Mouse (Mus musculus) ovary, postnatal 14 days (tissue): Measurements from ENCODE around the gene 4930524B15Rik.
A peak's percentile ranks its signal among the peaks of the same experiment; 100 is the strongest.
"Not testable (repeated sequence)": the region's sequence is repeated elsewhere in the genome, so short reads cannot be mapped to it uniquely, and the experiment has no call there.

Experiments used
- DNase-seq: peaks from one replicate; pipeline ENCODE4 v3.0.0; 2022; ENCODE audit warnings: low spot score

Gene 4930524B15Rik

DNA sequence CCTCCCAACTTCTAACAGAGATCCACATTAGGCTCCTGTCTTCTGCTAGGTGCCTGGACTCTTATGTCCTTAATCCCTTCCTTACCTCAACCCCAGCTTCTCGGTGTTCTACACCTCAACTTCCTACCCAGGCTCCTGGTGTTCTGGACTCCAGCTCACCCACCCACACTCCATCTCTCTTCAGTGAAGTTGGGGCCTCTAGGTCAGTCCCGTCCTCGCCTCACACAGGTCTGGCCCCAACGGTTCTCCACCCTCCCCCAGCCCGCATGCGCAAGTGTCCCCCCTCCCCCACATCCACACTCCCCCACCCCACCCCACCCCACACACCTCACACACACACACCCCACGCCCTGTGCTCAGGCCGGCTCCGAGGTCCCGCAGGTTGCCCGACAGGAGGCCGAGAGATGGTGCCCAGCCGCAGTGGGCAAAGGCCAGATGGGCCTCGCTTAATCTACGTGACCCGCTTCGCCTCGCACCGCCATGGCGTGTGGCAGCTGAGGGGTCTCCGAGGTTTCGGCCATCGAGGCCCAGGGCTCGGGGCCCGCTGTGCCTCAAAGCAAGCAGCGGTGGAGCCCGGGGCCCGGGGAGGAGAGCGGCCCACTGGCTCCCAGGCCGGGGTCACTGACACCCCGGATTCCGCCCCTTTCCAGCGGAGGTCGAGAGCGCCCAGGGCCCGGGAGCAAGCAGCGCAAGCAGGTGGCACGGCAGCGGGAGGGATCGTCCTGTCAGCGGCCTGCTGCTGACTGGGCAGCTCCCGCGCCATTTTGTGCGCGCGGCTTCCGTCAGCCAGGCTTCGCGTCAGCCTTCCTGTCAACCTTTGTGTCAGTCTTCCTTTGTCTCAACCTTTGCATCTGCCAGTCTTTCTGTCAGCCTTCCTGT lies at the start of gene 4930524B15Rik:
Gene 4930524B15Rik (plus strand): TSS at position 337 of the 879 bp plus-strand sequence.
- DNase-seq: no peak

DNA sequence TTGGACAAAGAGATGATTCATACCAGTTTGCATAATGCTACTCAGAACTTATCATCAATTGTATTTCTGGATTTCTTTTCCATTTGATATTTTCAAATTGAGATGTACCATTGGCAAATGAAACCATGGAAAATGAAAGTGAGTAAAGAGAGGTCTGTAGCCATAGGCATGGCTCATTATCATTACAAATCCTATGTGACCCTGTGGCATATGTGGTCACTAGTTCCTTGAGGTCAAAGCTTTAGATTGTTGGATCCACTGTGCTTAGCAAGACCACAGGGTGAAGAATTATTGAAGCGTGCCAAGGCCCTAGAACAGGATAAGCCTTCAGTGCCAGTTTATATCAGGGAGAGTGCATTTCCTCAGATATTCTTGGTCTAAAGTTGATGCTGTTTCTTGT lies 47.6 kb upstream of the 4930524B15Rik start:
- no peak for DNase-seq

DNA sequence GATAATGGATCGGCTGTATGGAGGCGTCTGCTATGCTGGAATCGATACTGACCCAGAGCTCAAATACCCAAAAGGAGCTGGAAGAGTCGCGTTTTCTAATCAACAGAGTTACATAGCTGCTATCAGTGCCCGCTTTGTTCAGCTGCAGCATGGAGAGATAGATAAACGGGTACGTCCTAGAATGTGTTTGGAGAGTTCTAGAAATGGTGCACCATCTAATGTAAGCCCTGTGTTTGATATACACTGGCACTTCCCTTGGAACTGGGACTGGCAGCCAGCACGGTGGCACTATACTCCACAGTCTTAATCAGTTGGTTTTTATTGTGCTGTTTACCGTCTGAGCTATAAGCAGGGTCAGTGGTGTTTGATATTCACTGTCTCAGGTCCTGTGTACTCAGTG lies 35.3 kb upstream of the 4930524B15Rik start:
- DNase-seq: no peak

DNA sequence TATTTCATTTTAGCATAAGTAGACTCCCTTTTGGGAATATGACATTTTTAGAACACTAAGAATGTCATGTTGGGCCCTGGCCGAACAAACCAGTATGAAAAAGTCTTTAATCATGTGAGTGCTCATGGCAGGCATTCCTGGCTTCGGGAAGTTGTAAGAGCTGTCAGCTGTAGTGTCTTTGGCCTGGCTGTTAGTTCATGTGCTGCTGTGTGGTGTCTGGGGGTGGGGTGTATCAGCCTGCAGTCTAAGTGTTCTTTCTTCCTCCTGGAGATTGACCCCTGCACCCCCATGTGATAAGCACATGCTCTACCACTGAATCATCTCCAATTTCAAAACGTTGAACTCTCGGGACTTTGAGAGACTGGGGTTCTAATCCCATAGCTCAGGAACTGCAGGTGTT lies 29.7 kb upstream of the 4930524B15Rik start:
- no peak for DNase-seq

DNA sequence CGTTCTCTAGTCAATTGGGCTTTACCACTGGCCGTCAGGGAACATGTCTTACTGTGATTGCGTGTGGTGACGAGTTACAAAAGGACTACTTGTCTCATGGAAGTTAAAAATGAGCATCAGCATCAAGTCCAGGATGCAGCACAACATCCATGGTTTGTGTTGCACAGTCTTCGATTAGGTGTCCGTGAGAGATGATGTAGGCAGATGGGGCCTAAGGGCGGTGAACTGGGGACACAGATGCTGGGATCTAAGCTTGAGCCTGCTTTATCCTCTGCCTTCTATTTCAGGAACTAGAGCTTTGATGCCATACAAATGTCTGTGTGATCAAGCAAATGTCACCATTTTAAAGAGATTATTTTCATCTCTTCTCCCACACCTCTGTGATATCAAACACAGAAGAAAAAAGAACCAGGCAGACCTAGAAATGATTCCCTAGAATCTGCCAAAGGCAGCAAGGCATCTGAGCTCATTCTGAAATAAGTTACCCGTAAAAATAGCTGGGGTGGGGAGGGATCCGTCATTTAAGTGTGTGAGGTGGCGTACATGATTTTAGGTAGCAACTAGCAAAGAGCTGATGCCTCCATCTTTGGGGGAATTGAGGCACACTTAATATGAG lies 28.4 kb upstream of the 4930524B15Rik start:
- no peak for DNase-seq

DNA sequence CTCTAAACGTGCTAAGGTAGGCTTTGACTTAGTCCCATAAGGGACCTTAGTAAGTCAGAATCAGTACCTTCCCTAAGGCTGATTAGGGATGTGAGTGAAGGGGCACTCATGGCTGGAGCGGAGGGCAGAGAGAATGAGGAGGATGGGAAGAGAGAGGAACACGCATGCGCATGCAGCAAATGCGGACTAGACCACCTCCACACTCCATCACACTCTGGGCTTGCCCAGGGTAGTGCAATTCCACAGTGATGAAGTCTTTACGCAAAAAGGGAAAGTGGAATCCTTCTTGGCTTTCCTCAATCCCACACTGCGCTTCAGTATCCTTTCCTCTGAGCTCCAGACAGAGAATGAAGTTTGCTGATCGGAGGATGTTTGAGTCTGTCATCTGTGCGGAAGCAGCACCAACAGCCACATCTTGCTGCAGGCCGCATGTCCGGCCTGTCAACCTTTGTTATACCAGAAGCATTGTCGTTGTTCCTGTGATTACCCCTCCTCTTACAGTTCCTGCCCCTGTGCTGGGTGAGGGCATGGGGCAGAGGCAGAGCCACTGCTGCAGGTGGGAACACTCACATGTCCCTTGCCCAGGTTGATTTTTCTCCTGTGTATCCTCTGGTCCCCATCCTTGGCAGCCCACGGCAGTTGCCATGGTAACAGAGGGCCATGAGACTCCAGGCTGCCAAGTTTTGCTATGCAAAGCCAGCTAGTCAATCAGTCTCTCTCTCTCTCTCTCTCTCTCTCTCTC lies 24.3 kb upstream of the 4930524B15Rik start:
- no peak for DNase-seq

DNA sequence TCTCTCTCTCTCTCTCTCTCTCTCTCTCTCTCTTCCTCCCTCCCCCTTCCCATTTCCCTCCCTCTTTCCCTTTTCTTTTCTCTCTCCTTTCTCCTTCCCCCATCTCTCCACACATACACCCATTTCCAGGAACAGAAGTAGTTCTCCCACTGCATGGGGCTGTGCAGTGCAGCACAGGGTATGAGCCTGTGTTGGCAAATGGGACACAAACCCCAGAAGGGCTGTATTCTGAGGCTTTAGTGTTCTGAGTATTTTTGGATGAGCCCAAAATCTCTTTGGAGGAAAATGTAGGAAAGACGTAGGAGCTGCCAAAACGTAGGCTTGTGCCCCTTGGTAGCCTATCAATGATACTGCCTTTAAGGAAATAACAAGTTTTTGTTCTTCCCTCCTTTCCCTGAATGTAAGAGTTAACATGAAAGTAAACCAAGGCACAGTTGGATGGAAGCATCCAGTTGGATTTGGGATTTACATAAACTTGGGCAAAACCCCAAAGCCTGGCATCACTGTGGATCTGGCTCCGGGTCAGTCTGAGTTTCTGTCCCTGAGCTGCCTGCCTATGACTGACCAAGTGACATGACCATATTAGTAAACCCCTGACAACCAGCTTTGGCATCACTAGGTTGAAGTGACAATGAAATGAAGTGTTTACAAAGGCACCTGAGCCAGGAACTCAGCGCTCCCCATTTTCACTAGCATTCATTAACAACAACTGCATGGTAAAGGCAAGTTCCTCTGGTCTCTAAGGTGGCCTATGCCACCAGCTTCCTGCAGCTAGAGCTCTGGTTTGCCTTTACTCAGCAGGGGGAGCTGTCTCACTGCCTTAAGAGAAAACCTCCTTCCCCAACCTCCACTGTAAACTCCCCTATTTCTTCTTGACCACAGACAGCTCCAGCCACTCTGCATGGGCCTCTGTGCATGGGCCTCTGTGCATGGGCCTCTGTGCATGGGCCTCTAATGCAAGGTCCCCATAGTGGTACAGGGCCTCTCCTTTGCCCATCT lies 23.5 kb upstream of the 4930524B15Rik start:
- DNase-seq: no peak

DNA sequence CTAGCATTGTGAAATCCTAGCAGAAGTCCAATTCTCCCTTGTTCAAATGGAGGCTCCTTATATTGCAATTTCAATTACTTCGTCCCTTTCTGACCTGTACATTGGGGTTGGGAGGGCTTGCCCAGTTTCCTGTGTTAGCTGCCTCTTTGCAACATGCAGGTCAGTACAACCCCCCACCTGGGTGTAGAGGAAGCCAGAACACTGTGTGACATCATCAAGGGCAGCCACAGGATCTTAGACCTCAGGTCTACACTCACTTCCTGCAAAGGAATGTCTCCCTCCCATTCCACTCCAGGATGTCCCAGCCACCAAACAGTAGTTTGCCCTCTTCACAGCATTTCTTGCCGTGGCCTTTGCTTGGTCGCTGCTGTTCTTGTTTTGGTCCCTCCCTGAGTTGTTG lies 19.9 kb upstream of the 4930524B15Rik start:
- no peak for DNase-seq

DNA sequence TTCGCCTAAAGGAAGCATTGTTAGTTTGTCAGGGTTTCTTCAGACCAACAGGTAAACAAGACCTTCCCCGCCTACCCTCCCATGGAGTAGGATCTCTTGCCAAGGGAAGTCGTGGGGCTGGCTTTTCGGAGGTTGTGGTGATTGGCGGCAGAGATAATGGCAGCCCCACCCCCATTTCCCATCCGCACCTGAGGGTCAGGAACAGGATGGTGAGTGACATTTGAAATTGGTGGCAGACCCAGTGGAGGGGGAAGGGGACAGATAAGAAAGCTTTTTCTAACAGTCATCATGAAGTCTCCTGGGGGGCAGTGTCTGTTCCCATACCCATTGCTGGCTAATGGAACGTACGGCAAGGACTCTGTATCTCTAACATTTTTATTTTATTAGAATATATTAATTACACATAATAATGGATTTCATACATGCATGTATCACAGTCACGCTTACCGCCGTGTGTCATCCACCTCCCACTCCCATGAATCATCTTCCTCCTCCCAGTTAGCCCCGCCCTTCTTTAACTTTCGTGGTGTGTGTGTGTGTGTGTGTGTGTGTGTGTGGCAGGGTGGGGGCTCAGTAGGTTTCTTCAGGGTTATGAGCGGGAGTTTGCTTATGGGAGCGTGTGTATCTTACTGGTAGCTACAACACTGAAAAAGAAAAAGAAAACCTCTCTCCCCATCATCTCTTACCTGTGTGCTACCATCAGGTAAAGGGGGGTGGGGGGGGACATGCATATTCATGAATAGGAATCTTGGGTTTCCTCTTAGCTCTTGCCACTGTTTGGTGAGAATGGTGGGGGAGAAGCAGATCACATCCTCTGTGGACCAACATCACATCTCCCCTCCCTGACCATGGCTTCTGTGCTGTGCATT lies 16.7 kb upstream of the 4930524B15Rik start:
- DNase-seq: no peak

DNA sequence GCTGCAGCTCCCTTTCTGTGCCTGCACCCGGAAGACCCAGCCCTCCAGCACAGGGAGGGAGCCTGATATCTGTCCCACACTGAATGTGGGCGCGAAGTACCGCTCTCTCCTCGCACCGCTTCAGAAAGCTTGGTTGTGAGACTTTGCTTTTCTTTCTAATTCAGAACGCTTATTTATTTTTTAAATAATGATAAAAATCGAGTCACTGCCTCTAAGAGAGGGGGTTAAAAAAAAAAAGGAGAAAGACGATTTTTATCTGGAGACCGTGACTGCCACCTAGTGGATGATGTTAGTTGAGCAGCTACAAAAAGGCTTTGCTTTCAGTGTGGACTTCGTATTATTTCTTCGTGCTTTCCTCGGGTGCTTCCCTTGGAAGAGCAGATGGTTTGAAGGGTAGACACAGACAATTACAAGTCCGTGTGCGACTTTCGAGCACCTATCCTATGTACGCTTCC lies 16.0 kb upstream of the 4930524B15Rik start:
- peak; percentile 75 for DNase-seq

DNA sequence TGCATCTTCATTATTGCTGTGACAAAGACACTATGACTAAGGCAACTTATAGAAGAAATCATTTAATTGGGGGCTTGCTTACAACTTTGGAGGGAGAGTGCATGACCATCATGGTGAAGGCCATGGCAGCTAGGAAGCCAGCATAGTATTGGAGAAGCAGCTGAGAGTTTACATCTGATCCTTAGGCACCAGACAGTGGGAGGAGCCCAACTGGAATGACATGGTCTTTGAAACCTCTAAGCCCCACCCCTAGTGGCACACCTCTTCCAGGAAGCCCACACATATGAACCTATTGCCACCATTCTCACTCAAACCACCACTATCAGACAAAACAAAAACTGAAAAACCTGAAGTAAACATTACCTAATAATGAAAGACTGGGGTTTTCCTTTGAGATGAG lies 5.3 kb upstream of the 4930524B15Rik start:
- DNase-seq: no peak

DNA sequence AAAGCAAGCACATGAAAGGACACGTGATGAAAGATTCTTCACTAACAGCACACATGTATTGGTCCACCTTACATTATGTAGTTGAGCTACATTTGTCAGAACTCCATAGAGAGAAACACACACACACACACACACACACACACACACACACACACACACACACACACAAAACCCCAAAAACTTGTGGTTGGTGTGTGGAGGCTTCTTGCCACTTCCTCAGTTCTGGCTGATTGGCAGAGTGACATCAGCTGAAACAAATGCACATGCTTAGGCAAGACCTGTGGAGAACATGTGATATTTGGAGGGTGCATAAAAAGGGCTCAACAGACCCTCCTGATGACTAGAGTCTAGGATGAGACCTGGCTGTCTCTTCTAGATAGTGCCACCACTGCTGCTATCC lies 1.4 kb upstream of the 4930524B15Rik start:
- DNase-seq: no peak

DNA sequence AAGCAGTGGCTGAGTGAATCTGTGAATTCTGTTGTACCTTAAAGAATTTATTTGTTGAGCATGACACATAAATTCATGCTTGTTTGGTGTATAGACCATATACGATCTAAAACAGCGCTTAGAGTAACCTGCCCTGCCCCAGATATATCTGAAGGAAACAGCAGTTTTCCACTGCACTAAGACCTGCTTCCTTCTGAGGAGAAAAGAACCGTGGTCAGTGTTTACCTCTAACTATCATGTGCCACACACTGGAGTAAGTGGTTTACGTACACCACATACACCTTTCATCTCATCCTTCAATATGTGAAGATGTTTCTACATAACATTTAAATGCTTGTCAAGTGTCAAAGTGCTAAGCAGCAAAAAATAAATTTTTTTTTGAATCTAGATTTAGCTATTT lies 8.7 kb downstream of the 4930524B15Rik start:
- no peak for DNase-seq

DNA sequence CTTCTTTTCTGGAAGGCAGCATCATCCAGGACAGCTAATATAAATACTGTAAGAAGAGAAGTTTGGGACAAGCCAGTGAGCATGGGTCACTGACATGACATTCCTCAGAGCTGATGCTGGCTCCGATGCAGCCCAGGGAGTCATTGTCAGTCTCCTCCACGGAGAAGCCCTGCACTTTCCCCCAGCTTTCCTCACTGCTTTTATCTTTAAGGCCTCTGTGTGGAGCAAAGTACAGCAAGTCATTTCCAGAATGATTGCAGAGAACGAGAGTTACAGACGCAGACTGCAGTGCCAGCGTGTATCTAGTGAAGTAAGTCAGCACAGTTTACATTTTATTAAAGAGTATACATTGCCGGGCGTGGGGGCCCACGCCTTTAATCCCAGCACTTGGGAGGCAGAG lies 9.4 kb downstream of the 4930524B15Rik start:
- DNase-seq: no peak

DNA sequence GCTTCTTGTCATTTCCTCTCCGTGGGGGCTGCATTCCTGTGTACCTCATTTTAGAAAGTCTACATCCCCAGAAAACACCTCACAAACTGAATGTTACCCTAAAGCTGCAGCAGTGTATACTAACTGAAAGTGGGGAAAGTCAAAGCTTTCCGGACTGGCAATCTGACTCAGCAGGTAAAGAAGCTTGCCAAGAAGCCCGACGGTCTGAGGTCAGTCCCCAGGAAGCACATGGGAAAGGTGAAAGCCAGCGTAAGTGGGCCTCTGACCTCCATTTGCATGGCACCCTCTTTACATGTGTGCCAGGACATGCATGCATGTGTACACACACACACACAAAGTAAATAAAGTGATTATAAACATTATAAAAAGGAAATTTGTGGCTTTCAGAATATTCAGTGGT lies 10.3 kb downstream of the 4930524B15Rik start:
- DNase-seq: no peak

DNA sequence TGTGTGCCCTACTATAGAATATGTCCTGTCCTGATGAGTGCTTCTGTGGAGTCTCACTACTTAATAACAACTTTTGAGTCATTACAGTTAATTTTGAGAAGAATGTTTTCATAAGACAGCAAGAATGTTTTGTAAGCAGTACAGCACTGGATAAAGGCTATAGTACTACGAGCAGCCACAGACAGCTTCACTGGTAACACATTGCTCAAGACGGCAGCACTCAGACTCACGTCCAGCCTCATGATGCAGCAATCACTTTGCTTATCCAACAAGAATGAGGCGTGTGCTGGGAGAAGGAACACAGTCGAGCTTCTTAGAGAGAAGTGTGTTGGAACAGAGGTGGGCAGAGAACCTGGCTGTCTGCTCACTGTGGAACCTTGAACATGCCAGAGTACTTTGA lies 10.7 kb downstream of the 4930524B15Rik start:
- no peak for DNase-seq

DNA sequence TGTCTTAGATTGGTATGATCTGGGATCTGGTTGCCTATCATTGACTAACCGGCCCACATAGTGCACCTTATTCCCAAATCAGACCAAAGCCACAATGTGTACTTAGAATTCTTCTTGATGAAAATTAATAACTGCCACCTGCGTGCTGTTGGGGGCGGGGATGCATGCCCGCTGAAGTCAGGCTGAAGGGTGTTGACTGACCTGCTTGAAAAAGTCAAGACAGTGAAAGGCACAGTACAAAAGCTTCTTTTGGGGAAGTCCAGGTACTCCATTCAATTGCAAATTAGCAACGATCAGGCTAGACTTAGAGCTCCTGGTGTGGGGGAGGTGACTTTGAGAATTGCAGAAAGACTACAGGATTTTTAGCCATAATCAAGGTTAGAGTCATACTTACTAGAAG lies 14.7 kb downstream of the 4930524B15Rik start:
- DNase-seq: not testable (repeated sequence)

DNA sequence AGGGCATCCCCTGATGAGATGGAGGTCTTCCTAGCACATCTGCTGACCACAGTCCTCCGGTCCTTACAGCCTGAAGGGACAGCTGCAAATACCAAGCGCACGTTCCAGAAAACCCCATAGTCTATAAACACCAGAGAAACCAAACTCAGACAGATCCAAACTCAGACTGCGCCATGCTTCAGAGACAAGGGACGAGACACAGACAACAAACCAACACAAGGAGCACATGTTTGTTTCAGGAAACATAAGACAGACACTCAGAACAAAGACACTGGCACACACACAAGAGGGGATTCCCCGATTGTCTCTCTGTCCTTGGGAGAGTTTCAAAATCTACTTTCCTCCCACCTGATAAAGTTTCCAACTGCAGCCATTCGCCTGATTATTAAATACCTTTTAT lies 16.4 kb downstream of the 4930524B15Rik start:
- DNase-seq: no peak

DNA sequence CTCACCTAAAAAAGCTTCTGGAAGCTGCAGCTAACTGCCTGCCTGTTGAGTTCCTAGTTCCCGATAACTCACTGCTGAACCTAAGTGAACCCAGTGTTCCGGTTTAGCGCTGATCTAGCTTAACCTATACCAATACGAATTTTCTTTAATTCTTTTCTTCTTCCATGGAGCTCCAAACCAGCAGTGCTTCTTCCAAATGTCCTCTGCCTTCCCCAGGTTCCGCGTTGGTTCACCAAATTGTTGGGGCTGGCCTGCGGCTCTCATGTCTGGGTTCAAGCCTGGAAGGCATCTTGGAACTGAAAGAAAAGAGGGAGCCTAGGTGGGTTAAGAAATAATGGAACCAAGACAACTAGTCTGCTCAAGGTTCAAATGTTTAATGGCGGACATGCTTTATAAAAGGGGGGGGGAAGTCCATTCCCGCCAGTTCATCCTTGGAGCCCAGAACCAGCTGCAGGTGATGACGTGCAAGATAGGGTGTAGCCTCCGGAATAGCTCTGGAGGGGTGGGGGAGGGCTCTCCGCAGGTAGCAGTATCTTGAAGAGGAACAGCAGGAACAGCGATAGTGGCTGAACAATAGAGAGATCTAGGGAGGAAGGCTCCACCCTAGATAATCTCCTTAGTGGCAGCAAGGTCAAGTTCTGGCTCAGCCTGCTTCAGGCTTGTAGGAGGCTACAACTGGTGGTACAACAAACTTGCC lies 17.0 kb downstream of the 4930524B15Rik start:
- not testable (repeated sequence) for DNase-seq

DNA sequence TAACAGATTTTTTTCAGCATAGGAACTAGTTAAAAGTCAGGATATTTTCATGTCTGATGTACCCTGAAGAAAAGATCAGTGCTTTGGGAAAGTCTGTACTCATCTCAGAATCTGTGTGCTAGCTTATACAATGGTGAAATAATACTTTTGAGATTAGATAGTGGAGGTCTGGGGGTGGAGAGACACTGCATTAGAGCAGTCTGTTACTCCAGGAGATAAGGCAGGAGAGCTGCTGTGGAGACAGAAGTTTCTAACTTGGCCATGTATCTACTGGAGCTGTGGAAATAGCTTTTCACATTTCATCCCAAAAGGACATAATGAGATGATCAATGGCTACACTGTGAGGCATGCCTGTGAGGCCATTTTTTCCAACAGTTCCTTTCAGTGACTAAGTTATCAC lies 17.9 kb downstream of the 4930524B15Rik start:
- no peak for DNase-seq
